Mouse (Mus musculus): Measurements from ENCODE around the gene Pdpn. TPM values are rescaled to one million over a fixed set of nuclear protein-coding genes. Genes with fewer than 3 reads are reported as not detected.

Pdpn gene
- polyA plus RNA-seq, 1 experiment from 2014 or later: 109 TPM

- ATAC-seq (ENCODE audit: low FRiP score, low read depth): peak; percentile 44
- Histone ChIP-seq H3K27me3 (no peaks in the 10 kb centered on the region), H3K4me1 (no peaks in the 10 kb centered on the region), H3K36me3 (no peaks in the 10 kb centered on the region), H3K9me3 (no peaks in the 10 kb centered on the region), H3K4me2 (replicated peaks) (no peak overlapping the region), H3K27ac (replicated peaks) (no peak overlapping the region), H3K4me3 (no peak overlapping the region), H3K9ac (replicated peaks) (no peak overlapping the region)
- 94% methylated on average over 10 of the region's 10 CpGs for WGBS
These were observed 67.5 kb downstream of the Pdpn start for GRCm38 (mm10) chr4:143231790-143232422.

DNA sequence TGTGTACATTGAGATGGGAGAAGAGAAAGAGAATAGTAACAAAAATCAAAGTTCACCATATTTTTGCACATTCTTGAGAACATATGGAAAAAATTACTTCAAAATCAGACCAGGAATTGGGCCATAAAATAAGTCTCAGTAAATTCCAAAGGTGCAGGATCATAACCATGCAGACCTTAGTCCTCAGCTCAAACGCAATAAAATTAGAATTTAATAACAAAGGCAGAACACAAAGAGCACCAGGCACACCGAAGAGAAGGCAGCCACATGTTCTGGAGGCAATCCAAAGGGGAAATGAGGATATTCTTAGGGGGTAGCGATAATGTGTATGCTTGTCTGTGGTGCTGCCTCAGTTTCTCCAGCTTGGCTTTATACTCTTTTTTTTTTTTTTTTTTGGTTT, 68.3 kb downstream of the Pdpn start:
- Histone ChIP-seq H3K27ac (replicated peaks) (no peak overlapping the region), H3K9ac (replicated peaks) (no peak overlapping the region), H3K4me1 (no peaks in the 10 kb centered on the region), H3K4me2 (replicated peaks) (no peak overlapping the region), H3K9me3 (no peaks in the 10 kb centered on the region), H3K27me3 (no peaks in the 10 kb centered on the region), H3K4me3 (no peak overlapping the region), H3K36me3 (no peaks in the 10 kb centered on the region)
- ATAC-seq (ENCODE audit: low FRiP score, low read depth): no peak
- whole genome bisulfite sequencing: 76% methylated on average over 3 of the region's 3 CpGs

DNA sequence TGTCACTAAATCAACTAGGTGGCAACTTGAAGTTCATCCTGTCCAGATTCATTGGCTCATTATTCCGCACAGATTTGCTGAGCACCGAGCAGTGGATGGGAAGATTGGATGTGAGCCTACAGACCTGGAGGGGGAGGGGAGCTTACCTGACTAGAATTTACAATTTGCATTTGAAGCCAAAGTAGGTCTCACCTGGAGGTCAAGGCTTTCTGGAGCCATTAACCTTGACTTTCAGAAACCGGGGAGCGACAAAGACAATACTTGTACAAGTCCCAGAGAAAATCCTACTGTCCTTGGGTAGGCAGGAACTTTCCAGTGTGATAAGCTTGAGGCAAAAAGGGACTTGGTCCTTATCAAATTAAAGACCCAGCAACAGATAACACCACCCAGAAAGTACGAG, 71.4 kb downstream of the Pdpn start:
- Histone ChIP-seq H3K27ac (replicated peaks) (no peak overlapping the region), H3K27me3 (no peaks in the 10 kb centered on the region), H3K4me2 (replicated peaks) (no peak overlapping the region), H3K9me3 (no peaks in the 10 kb centered on the region), H3K4me3 (no peak overlapping the region), H3K36me3 (no peaks in the 10 kb centered on the region), H3K4me1 (no peaks in the 10 kb centered on the region), H3K9ac (replicated peaks) (no peak overlapping the region)
- ATAC-seq (ENCODE audit: low FRiP score, low read depth): no peak
- WGBS: 79% methylated on average over 5 of the region's 5 CpGs

GRCm38 (mm10) chr4:143225886-143226285, 73.5 kb downstream of the Pdpn start:
- Histone ChIP-seq H3K27me3 (no peaks in the 10 kb centered on the region), H3K9me3 (no peaks in the 10 kb centered on the region), H3K4me2 (replicated peaks) (no peak overlapping the region), H3K27ac (replicated peaks) (no peak overlapping the region), H3K4me3 (no peak overlapping the region), H3K9ac (replicated peaks) (no peak overlapping the region), H3K4me1 (no peaks in the 10 kb centered on the region), H3K36me3 (no peaks in the 10 kb centered on the region)
- no peak for ATAC-seq (ENCODE audit: low FRiP score, low read depth)
- WGBS: 52% methylated on average over 9 of the region's 9 CpGs

DNA sequence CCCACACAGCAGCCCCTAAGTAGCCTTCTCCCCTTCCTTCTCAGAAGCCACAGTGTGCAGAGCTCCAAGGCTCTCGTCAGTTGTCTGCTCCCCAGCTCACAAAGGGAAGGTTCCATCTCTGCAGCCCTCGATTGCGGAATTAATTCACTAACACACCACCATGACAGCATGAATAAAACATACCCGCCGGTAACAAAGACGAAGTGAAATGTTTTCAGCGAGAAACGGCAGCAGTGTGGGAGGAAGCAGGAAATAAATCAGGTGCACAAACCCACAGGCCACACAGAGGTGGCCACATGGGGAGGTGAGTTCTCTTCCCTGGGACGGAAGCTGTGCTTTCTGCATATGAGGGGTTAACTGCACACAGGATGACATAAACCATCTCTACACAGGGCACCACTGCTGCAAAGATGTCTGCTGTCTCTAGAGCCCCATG, 80.0 kb downstream of the Pdpn start:
- peak overlapping the region; percentile 37 for H3K4me2 ChIP-seq (replicated peaks)
- H3K27me3 ChIP-seq: 0 out of 2 replicates have a peak, but pooled peaks cover 6% of the 10 kb centered on the region
- H3K9me3 ChIP-seq: no peaks in the 10 kb centered on the region
- peak overlapping the region; percentile 19 for H3K4me3 ChIP-seq
- no peaks in the 10 kb centered on the region for H3K36me3 ChIP-seq
- H3K4me1 ChIP-seq: peaks cover 5% of the 10 kb centered on the region; the same call in 1 of the 2 replicates
- ATAC-seq (ENCODE audit: low FRiP score, low read depth): peak; percentile 87
- no peak overlapping the region for H3K9ac ChIP-seq (replicated peaks)
- H3K27ac ChIP-seq (replicated peaks): peak overlapping the region; percentile 83
- WGBS: 27% methylated on average over 9 of the region's 9 CpGs

DNA sequence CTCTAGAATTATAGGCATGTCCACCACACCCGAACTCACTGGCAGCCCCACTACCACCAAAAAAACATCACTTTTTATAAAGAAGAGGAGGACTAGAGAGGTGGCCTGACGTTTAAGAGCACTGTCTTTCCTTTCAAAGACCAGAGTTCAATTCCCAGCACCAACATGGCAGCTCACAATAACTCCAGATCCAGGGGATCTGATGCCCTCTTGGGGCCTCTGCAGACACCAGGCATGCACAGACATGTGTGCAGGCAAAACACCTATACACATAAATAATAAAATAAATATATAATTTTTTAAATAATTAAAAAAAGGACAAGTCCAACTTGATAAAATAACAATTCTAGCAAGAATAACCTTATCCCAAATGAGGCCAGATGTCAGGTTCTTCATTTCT, 80.5 kb downstream of the Pdpn start:
- Histone ChIP-seq H3K9me3 (no peaks in the 10 kb centered on the region), H3K4me3 (no peak overlapping the region), H3K4me1 (peaks cover 5% of the 10 kb centered on the region; the same call in 1 of the 2 replicates), H3K27me3 (0 out of 2 replicates have a peak, but pooled peaks cover 6% of the 10 kb centered on the region), H3K27ac (replicated peaks) (peak overlapping the region; percentile 83), H3K4me2 (replicated peaks) (peak overlapping the region; percentile 37; the same call in 1 of the 2 replicates), H3K36me3 (no peaks in the 10 kb centered on the region), H3K9ac (replicated peaks) (no peak overlapping the region)
- ATAC-seq (ENCODE audit: low FRiP score, low read depth): no peak
- 82% methylated on average over 2 of the region's 2 CpGs for WGBS

Other genes starting within 250 kb of the Pdpn start
- gene Prdm2, start 86.6 kb downstream of the Pdpn start, polyA plus RNA-seq (2016; fragmentation: Nextera tagmentation; extraction: Ambion mirVana): 20.6 and 21.7 TPM in 2 replicates
- gene Lrrc38, start 50.2 kb upstream of the Pdpn start, polyA plus RNA-seq (2016; fragmentation: Nextera tagmentation; extraction: Ambion mirVana): 0.16 and 0.37 TPM in 2 replicates
- gene Pramel1, start 94.9 kb upstream of the Pdpn start, polyA plus RNA-seq (2016; fragmentation: Nextera tagmentation; extraction: Ambion mirVana): not detected in 2 replicates
- gene Pramef8, start 112.9 kb upstream of the Pdpn start, polyA plus RNA-seq (2016; fragmentation: Nextera tagmentation; extraction: Ambion mirVana): 22.0 and 23.1 TPM in 2 replicates
- not detected in 2 replicates for gene Oog4, start 150.8 kb upstream of the Pdpn start, polyA plus RNA-seq (2016; fragmentation: Nextera tagmentation; extraction: Ambion mirVana)
- not detected in 2 replicates for gene Gm13043, start 211.8 kb upstream of the Pdpn start, polyA plus RNA-seq (2016; fragmentation: Nextera tagmentation; extraction: Ambion mirVana)
- not detected in 2 replicates for gene Gm13040, start 236.4 kb upstream of the Pdpn start, polyA plus RNA-seq (2016; fragmentation: Nextera tagmentation; extraction: Ambion mirVana)